Mouse (Mus musculus): ENCODE results near the gene Dbndd2. TPM values are rescaled to one million over a fixed set of nuclear protein-coding genes. Genes with fewer than 3 reads are reported as not detected.

Gene Dbndd2
- polyA plus RNA-seq, 1 experiment from 2014 or later, result 1.7 TPM

DNA sequence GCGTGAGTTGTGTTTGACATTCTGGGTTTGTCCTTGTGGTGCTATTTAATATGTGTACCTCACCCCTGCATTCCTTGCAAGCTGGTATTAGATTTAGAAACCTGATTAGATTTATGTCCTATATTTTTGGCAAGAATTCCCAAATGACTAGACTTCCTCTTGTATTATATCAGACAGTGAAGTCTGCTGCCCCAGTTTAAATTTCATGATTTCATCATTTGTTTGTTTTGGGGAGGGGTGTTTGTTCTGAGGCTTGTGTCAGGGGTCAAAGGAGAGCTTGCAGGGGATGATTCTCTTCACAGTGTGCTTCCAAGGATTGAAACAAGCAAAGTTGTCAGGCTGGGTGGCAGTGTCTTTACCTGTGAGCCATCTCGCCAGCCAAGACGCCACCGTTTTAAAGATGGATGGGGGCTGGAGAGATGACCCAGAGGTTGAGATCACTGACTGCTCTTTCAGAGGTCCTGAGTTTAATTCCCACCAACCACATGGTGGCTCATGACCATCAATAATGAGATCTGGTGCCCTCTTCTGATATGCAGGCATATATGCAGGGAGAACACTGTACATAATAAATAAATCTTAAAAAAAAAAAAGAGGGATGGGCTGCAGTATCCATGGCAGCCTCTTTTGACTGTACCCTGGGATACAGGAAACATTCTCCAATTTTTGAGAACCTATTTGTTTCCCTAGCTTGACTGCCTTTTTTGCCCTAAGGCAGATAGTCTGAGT lies 19.9 kb downstream of the Dbndd2 start:
- H3K4me3 ChIP-seq (replicated peaks), result no peak overlapping the region
- H3K4me1 ChIP-seq (replicated peaks), result no peaks in the 10 kb centered on the region
- peaks cover 10% of the 10 kb centered on the region for H3K9me3 ChIP-seq
- H3K27me3 ChIP-seq, result no peaks in the 10 kb centered on the region
- H3K27ac ChIP-seq, result no peak overlapping the region
- H3K4me2 ChIP-seq, result no peak overlapping the region
- H3K9ac ChIP-seq (replicated peaks), result no peak overlapping the region
- no peak for ATAC-seq (ENCODE audit: insufficient number of reproducible peaks, insufficient read depth, low FRiP score, low TSS enrichment, low read depth)
- 91% methylated on average over 4 of the region's 4 CpGs for WGBS
- peaks cover 64% of the 10 kb centered on the region for H3K36me3 ChIP-seq

GRCm38 (mm10) chr2:164507811-164508210 lies 21.9 kb downstream of the Dbndd2 start:
- Histone ChIP-seq H3K36me3 (peaks cover 46% of the 10 kb centered on the region), H3K27me3 (no peaks in the 10 kb centered on the region), H3K4me1 (replicated peaks) (0 out of 2 replicates have a peak, but pooled peaks cover 3% of the 10 kb centered on the region), H3K27ac (no peak overlapping the region), H3K9me3 (peaks cover 10% of the 10 kb centered on the region), H3K4me3 (replicated peaks) (no peak overlapping the region), H3K4me2 (no peak overlapping the region), H3K9ac (replicated peaks) (no peak overlapping the region)
- ATAC-seq (ENCODE audit: insufficient number of reproducible peaks, insufficient read depth, low FRiP score, low TSS enrichment, low read depth), result no peak
- WGBS, result 89% methylated on average over 19 of the region's 19 CpGs

DNA sequence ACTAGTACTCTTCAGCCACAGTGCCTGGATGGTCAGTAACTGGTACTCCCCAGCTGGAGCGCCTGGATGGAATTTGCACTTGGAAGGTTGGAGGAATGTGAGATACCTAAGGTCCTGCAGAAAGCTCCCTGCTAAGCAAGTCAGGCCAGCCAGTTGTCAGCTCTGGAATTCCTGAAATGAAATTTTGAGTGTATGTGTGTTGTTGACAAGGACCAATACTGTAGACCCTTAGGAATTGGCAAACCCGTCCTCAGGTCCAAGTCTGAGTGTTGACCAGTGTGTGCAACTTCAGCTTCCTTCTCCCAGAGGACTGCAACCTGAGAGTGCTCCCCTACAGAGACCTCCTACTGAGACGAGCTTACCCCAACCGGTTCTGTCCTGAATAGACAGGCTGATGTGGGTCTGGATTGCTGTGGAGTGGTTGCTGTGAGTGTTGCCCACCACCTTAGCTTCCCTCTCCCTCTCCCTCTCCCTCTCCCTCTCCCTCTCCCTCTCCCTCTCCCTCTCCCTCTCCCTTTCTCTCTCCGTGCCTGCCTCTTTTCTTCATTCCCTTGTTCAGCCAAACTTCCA lies 24.8 kb downstream of the Dbndd2 start:
- Histone ChIP-seq H3K4me1 (replicated peaks) (0 out of 2 replicates have a peak, but pooled peaks cover 3% of the 10 kb centered on the region), H3K4me2 (no peak overlapping the region), H3K4me3 (replicated peaks) (no peak overlapping the region), H3K36me3 (peaks cover 17% of the 10 kb centered on the region), H3K27ac (no peak overlapping the region), H3K9me3 (no peaks in the 10 kb centered on the region), H3K9ac (replicated peaks) (no peak overlapping the region), H3K27me3 (no peaks in the 10 kb centered on the region)
- WGBS, result 40% methylated on average over 4 of the region's 5 CpGs
- no peak for ATAC-seq (ENCODE audit: insufficient number of reproducible peaks, insufficient read depth, low FRiP score, low TSS enrichment, low read depth)

- ATAC-seq (ENCODE audit: insufficient number of reproducible peaks, insufficient read depth, low FRiP score, low TSS enrichment, low read depth), result no peak
- 0 out of 2 replicates have a peak, but pooled peaks cover 3% of the 10 kb centered on the region for H3K4me1 ChIP-seq (replicated peaks)
- H3K9me3 ChIP-seq, result no peaks in the 10 kb centered on the region
- no peak overlapping the region for H3K9ac ChIP-seq (replicated peaks)
- peaks cover under 1% of the 10 kb centered on the region; the same call in 1 of the 2 replicates for H3K36me3 ChIP-seq
- no peak overlapping the region for H3K4me2 ChIP-seq
- WGBS, result 67% methylated on average over 12 of the region's 14 CpGs
- no peaks in the 10 kb centered on the region for H3K27me3 ChIP-seq
- no peak overlapping the region for H3K4me3 ChIP-seq (replicated peaks)
- no peak overlapping the region for H3K27ac ChIP-seq
Measured at GRCm38 (mm10) chr2:164512121-164512909, 26.4 kb downstream of the Dbndd2 start.

GRCm38 (mm10) chr2:164513389-164513788 lies 27.5 kb downstream of the Dbndd2 start:
- no peak overlapping the region for H3K4me2 ChIP-seq
- H3K4me3 ChIP-seq (replicated peaks), result no peak overlapping the region
- no peak overlapping the region for H3K9ac ChIP-seq (replicated peaks)
- no peaks in the 10 kb centered on the region; the same call in 1 of the 2 replicates for H3K36me3 ChIP-seq
- no peaks in the 10 kb centered on the region for H3K9me3 ChIP-seq
- 81% methylated on average over 8 of the region's 8 CpGs for WGBS
- ATAC-seq (ENCODE audit: insufficient number of reproducible peaks, insufficient read depth, low FRiP score, low TSS enrichment, low read depth), result no peak
- peaks cover 7% of the 10 kb centered on the region for H3K4me1 ChIP-seq (replicated peaks)
- no peak overlapping the region for H3K27ac ChIP-seq
- H3K27me3 ChIP-seq, result no peaks in the 10 kb centered on the region

DNA sequence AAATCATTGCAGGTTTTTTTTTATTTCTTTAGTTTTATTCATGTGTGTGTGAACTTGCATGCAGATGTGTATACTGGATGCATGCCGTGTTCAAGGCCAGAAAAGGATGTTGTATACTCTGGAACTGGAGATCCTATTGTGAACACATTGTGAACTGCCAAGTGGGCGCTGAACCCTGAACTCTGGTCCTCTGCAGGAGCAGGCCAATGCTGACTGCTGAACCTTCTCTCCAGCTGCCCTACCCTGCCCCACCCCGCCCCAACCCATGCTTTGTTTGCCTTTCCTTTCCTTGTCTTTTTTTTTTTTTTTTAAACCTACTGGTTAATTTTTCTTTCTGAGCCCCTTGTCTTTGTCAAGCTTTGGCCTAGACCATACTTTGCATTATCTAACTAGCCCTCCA lies 29.0 kb downstream of the Dbndd2 start:
- H3K27ac ChIP-seq, result no peak overlapping the region
- peaks cover 18% of the 10 kb centered on the region for H3K4me1 ChIP-seq (replicated peaks)
- H3K4me2 ChIP-seq, result no peak overlapping the region
- no peak for ATAC-seq (ENCODE audit: insufficient number of reproducible peaks, insufficient read depth, low FRiP score, low TSS enrichment, low read depth)
- H3K9me3 ChIP-seq, result no peaks in the 10 kb centered on the region
- no peak overlapping the region for H3K4me3 ChIP-seq (replicated peaks)
- H3K36me3 ChIP-seq, result no peaks in the 10 kb centered on the region
- H3K27me3 ChIP-seq, result no peaks in the 10 kb centered on the region
- H3K9ac ChIP-seq (replicated peaks), result no peak overlapping the region
- 83% methylated on average over 3 of the region's 3 CpGs for WGBS

DNA sequence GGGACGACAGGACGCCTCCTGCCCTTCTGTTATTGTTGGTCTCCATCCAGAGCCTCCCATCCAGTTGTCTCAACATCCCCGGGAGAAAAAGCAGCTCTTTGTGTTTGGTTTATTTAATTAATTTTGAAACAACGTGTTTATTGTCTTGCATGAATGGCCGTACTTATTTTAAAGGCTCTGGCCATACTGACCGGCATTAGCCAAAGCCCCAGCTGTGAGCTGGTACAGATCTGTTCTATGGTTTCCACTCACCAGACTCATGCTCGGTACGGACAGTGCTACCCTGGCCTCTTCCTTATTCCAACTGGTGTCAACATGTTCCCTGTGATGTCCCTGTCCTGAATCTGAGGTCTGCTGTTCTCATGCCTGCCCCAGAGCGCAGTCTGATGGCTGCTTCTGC lies 30.0 kb downstream of the Dbndd2 start:
- peaks cover 20% of the 10 kb centered on the region for H3K4me1 ChIP-seq (replicated peaks)
- H3K36me3 ChIP-seq, result no peaks in the 10 kb centered on the region
- H3K4me3 ChIP-seq (replicated peaks), result no peak overlapping the region
- no peak overlapping the region for H3K27ac ChIP-seq
- no peak for ATAC-seq (ENCODE audit: insufficient number of reproducible peaks, insufficient read depth, low FRiP score, low TSS enrichment, low read depth)
- no peaks in the 10 kb centered on the region for H3K9me3 ChIP-seq
- H3K9ac ChIP-seq (replicated peaks), result no peak overlapping the region
- no peak overlapping the region for H3K4me2 ChIP-seq
- no peaks in the 10 kb centered on the region for H3K27me3 ChIP-seq
- 80% methylated on average over 9 of the region's 9 CpGs for WGBS

DNA sequence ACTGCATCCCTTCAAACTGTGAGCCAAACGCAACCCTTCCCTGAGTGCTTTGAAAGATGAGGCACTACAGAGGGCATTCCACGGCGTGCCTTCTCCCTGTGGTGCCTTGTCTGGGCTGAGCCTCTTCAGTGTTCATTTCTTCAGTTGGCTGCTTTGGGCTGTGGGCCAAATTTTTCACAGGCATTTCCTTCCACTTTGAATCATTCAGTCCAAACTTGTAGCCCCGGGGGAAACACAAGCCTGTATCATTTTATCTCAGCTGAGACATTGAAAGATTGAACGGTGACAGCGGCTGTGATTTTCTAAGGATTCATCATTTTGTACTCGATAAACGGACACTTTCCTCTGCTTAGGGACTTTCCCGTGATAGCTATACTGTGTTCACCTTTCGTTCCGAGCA lies 30.7 kb downstream of the Dbndd2 start:
- H3K36me3 ChIP-seq, result no peaks in the 10 kb centered on the region
- no peaks in the 10 kb centered on the region; the same call in 1 of the 2 replicates for H3K27me3 ChIP-seq
- H3K4me2 ChIP-seq, result no peak overlapping the region
- no peak overlapping the region for H3K27ac ChIP-seq
- ATAC-seq (ENCODE audit: insufficient number of reproducible peaks, insufficient read depth, low FRiP score, low TSS enrichment, low read depth), result no peak
- no peak overlapping the region for H3K9ac ChIP-seq (replicated peaks)
- H3K9me3 ChIP-seq, result no peaks in the 10 kb centered on the region
- H3K4me3 ChIP-seq (replicated peaks), result no peak overlapping the region
- 90% methylated on average over 11 of the region's 11 CpGs for WGBS
- peaks cover 24% of the 10 kb centered on the region for H3K4me1 ChIP-seq (replicated peaks)

GRCm38 (mm10) chr2:164517485-164518221 lies 31.7 kb downstream of the Dbndd2 start:
- WGBS, result 35% methylated on average over 9 of the region's 10 CpGs
- Histone ChIP-seq H3K4me1 (replicated peaks) (peaks cover 29% of the 10 kb centered on the region), H3K27ac (peak overlapping the region; percentile 84), H3K9ac (replicated peaks) (no peak overlapping the region), H3K36me3 (no peaks in the 10 kb centered on the region), H3K9me3 (0 out of 2 replicates have a peak, but pooled peaks cover under 1% of the 10 kb centered on the region), H3K4me2 (no peak overlapping the region), H3K4me3 (replicated peaks) (no peak overlapping the region), H3K27me3 (peaks cover 3% of the 10 kb centered on the region; the same call in 1 of the 2 replicates)
- ATAC-seq (ENCODE audit: insufficient number of reproducible peaks, insufficient read depth, low FRiP score, low TSS enrichment, low read depth), result no peak

DNA sequence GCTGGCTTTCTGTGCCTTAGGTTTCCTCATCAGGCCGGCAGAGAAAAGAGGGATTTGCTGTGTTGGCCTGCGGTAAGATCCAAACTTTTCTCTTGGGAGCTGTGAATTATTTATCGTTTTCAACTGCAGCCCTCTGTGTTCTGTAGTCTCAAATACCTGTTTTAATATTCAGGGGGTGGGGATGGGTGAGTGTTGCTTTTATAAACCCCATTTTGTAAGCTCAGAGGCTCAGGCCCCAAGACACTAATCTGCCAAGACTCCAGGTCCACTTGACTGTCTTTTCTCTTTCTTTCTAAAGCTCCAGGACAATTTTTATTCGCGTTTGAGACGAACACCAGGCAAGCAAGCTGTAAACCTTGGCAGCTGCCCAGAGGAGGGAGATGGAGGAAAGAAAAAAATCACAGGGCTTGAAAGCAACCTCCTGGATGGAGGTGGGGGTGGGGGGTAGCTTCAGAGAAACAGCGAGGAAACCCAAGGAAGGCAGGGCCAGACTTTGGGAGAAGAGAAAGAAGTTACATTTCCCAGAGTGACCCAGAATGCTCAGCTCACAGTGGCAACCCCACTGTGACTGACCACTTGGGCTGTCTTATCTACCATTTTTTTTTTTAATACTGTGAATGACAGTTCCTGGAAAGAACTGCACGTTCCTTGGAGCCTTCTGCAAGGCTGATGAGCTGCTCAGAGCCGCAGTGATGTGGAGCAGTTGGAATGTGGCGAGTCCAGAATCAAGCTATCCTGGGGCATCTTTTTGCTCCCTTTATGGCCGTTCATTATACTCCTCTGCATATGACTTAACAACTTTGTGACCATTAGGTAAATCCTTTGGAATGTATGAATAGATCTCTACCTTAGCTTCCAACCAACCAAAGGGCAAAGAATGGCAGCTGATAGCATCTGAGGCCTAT lies 32.6 kb downstream of the Dbndd2 start:
- Histone ChIP-seq H3K36me3 (no peaks in the 10 kb centered on the region), H3K4me3 (replicated peaks) (no peak overlapping the region), H3K9me3 (peaks cover 6% of the 10 kb centered on the region; the same call in 1 of the 2 replicates), H3K27me3 (peaks cover 3% of the 10 kb centered on the region; the same call in 1 of the 2 replicates), H3K4me2 (no peak overlapping the region), H3K27ac (peak overlapping the region; percentile 84), H3K9ac (replicated peaks) (no peak overlapping the region), H3K4me1 (replicated peaks) (peaks cover 29% of the 10 kb centered on the region)
- ATAC-seq (ENCODE audit: insufficient number of reproducible peaks, insufficient read depth, low FRiP score, low TSS enrichment, low read depth), result peak; percentile 38; the same call in 1 of the 2 replicates
- 37% methylated on average over 11 of the region's 11 CpGs for WGBS
